Mouse (Mus musculus) cerebellum, adult 2 months (tissue): ENCODE results near the gene Pax7.

Experiments used
- CTCF ChIP-seq: fragments of 200-500 bp; IDR thresholded peaks from 2 replicates; pipeline ENCODE4 v1.5.1; 2011; ENCODE audit warnings: low read depth, mild to moderate bottlenecking, control low read depth, low read length, moderate library complexity, borderline replicate concordance; ENCODE audit not compliant: insufficient read depth
- POLR2A ChIP-seq: fragments of 200-500 bp; IDR thresholded peaks from 2 replicates; pipeline ENCODE4 v1.6.1; 2011; ENCODE audit warnings: low read length, control low read depth, borderline replicate concordance; ENCODE audit not compliant: insufficient read depth

DNA sequence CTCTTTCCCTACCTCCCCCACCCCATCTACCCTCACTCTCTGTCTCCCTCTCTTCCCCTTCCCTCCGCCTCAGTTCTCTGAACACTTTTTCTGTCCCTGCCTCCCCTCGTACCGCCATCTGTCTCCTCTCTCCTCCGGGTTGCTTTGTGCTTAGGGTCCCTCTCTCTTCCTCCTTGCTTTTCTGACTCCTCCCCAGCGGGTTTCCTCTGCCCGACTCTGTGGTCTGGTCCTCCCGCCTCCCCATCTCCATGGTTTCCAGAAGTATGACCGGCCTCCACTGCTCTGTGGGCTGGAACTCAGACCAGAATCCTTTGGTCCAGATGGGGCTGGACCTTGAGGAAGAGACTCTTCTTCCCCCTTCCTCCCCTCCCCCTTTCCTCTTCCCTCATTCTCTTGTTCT lies 2.9 kb upstream of the Pax7 start:
- TF ChIP-seq CTCF (no peak), POLR2A (no peak)
